Mouse (Mus musculus) embryonic facial prominence, embryonic 10.5 days (tissue): Measurements from ENCODE around the gene Wbp2nl. TPM values are rescaled to one million over a fixed set of nuclear protein-coding genes. Genes with fewer than 3 reads are reported as not detected.

Experiments used
- DNase-seq: peaks from one replicate; pipeline ENCODE4 v3.0.0-alpha.2; 2017; ENCODE audit warnings: low spot score
- H3K27ac ChIP-seq: fragments of 300-500 bp; sonication (generic); replicated peaks from 2 replicates; pipeline ENCODE4 v1.5.1; 2016; ENCODE audit warnings: mild to moderate bottlenecking
- H3K27me3 ChIP-seq: fragments of 300-500 bp; sonication (generic); replicated peaks from 2 replicates; pipeline ENCODE4 v1.6.1; 2016; ENCODE audit warnings: low read depth, mild to moderate bottlenecking; ENCODE audit not compliant: poor library complexity, severe bottlenecking
- H3K36me3 ChIP-seq: fragments of 300-500 bp; sonication (generic); replicated peaks from 2 replicates; pipeline ENCODE4 v1.6.1; 2016; ENCODE audit warnings: mild to moderate bottlenecking, moderate library complexity
- H3K4me1 ChIP-seq: fragments of 300-500 bp; sonication (generic); 2 replicates; pipeline ENCODE4 v1.6.1; 2016
- H3K4me3 ChIP-seq: fragments of 300-500 bp; sonication (generic); 2 replicates; pipeline ENCODE4 v1.5.1; 2016; ENCODE audit warnings: mild to moderate bottlenecking, moderate library complexity
- H3K9me3 ChIP-seq: fragments of 300-500 bp; sonication (generic); 2 replicates; pipeline ENCODE4 v1.6.1; 2016; ENCODE audit warnings: mild to moderate bottlenecking
- WGBS: fragments of 180-500 bp; shearing (Covaris S2); methylation state at CpG from one replicate; pipeline ENCODE4 v1.1.7; 2016; 5-methylcytosine and 5-hydroxymethylcytosine counted together
- polyA plus RNA-seq: library from polyadenylated mRNA; unstranded; fragments of >200 nt; fragmentation: Nextera tagmentation; extraction: Ambion mirVana; gene quantifications from 2 replicates; pipeline ENCODE4 v1.2.1, GENCODE M21; 2016

Gene Wbp2nl
- polyA plus RNA-seq, 1 experiment from 2014 or later: 0.14 TPM

- H3K27me3 ChIP-seq: peaks cover 31% of the 10 kb centered on the region
- no peaks in the 10 kb centered on the region for H3K9me3 ChIP-seq
- peaks cover 45% of the 10 kb centered on the region for H3K4me1 ChIP-seq
- H3K27ac ChIP-seq: peak overlapping the region; percentile 41
- 93% methylated on average over 27 of the region's 27 CpGs for WGBS
- no peak overlapping the region for H3K4me3 ChIP-seq
- H3K36me3 ChIP-seq: peaks cover 13% of the 10 kb centered on the region
- no peak for DNase-seq
These were observed 44.9 kb downstream of the Wbp2nl start for GRCm38 (mm10) chr15:82343368-82344287.

GRCm38 (mm10) chr15:82344971-82345370, 46.2 kb downstream of the Wbp2nl start:
- no peak for DNase-seq
- H3K4me1 ChIP-seq: peaks cover 33% of the 10 kb centered on the region
- peaks cover 27% of the 10 kb centered on the region for H3K36me3 ChIP-seq
- peaks cover 24% of the 10 kb centered on the region for H3K27me3 ChIP-seq
- H3K27ac ChIP-seq: no peak overlapping the region; the same call in 1 of the 2 replicates
- H3K4me3 ChIP-seq: no peak overlapping the region
- 89% methylated on average over 6 of the region's 6 CpGs for WGBS
- no peaks in the 10 kb centered on the region for H3K9me3 ChIP-seq

- Histone ChIP-seq H3K4me3 (peak overlapping the region; percentile 80), H3K27me3 (peaks cover 15% of the 10 kb centered on the region), H3K27ac (peak overlapping the region; percentile 96), H3K36me3 (peaks cover 36% of the 10 kb centered on the region), H3K9me3 (no peaks in the 10 kb centered on the region), H3K4me1 (peaks cover 24% of the 10 kb centered on the region)
- DNase-seq: peak; percentile 97
- WGBS: under 1% methylated on average over 51 of the region's 51 CpGs
These were observed 47.2 kb downstream of the Wbp2nl start for GRCm38 (mm10) chr15:82345820-82346470.

GRCm38 (mm10) chr15:82346580-82347302, 48.0 kb downstream of the Wbp2nl start:
- H3K4me1 ChIP-seq: peaks cover 16% of the 10 kb centered on the region
- 70% methylated on average over 14 of the region's 14 CpGs for WGBS
- H3K36me3 ChIP-seq: peaks cover 44% of the 10 kb centered on the region
- peaks cover 7% of the 10 kb centered on the region for H3K27me3 ChIP-seq
- H3K4me3 ChIP-seq: peak overlapping the region; percentile 80
- no peaks in the 10 kb centered on the region for H3K9me3 ChIP-seq
- DNase-seq: no peak
- H3K27ac ChIP-seq: peak overlapping the region; percentile 96

GRCm38 (mm10) chr15:82347303-82347676, 48.5 kb downstream of the Wbp2nl start:
- H3K4me3 ChIP-seq: peak overlapping the region; percentile 80
- peaks cover 17% of the 10 kb centered on the region for H3K4me1 ChIP-seq
- peaks cover 1% of the 10 kb centered on the region; the same call in 1 of the 2 replicates for H3K27me3 ChIP-seq
- WGBS: 80% methylated on average over 4 of the region's 4 CpGs
- DNase-seq: no peak
- peaks cover 44% of the 10 kb centered on the region for H3K36me3 ChIP-seq
- H3K9me3 ChIP-seq: no peaks in the 10 kb centered on the region
- H3K27ac ChIP-seq: no peak overlapping the region

- Histone ChIP-seq H3K9me3 (no peaks in the 10 kb centered on the region), H3K4me3 (no peak overlapping the region), H3K27ac (no peak overlapping the region), H3K4me1 (peaks cover 21% of the 10 kb centered on the region), H3K36me3 (peaks cover 44% of the 10 kb centered on the region), H3K27me3 (no peaks in the 10 kb centered on the region)
- DNase-seq: no peak
- 93% methylated on average over 12 of the region's 12 CpGs for WGBS
These were observed 49.1 kb downstream of the Wbp2nl start for GRCm38 (mm10) chr15:82347852-82348251.

- Histone ChIP-seq H3K4me1 (peaks cover 27% of the 10 kb centered on the region), H3K9me3 (no peaks in the 10 kb centered on the region), H3K36me3 (peaks cover 44% of the 10 kb centered on the region), H3K27me3 (no peaks in the 10 kb centered on the region), H3K4me3 (no peak overlapping the region), H3K27ac (no peak overlapping the region)
- WGBS: 87% methylated on average over 8 of the region's 8 CpGs
- DNase-seq: no peak
These were observed 49.7 kb downstream of the Wbp2nl start for GRCm38 (mm10) chr15:82348258-82348998.

GRCm38 (mm10) chr15:82348999-82349341, 50.2 kb downstream of the Wbp2nl start:
- Histone ChIP-seq H3K36me3 (peaks cover 44% of the 10 kb centered on the region), H3K4me3 (no peak overlapping the region), H3K4me1 (peaks cover 28% of the 10 kb centered on the region), H3K27me3 (no peaks in the 10 kb centered on the region), H3K9me3 (no peaks in the 10 kb centered on the region), H3K27ac (no peak overlapping the region)
- WGBS: 91% methylated on average over 2 of the region's 2 CpGs
- no peak for DNase-seq

GRCm38 (mm10) chr15:82350349-82350748, 51.6 kb downstream of the Wbp2nl start:
- Histone ChIP-seq H3K9me3 (no peaks in the 10 kb centered on the region), H3K36me3 (peaks cover 44% of the 10 kb centered on the region), H3K4me1 (peaks cover 36% of the 10 kb centered on the region), H3K27me3 (no peaks in the 10 kb centered on the region), H3K4me3 (no peak overlapping the region), H3K27ac (no peak overlapping the region)
- no peak for DNase-seq
- 91% methylated on average over 4 of the region's 4 CpGs for WGBS

GRCm38 (mm10) chr15:82351480-82351879, 52.7 kb downstream of the Wbp2nl start:
- Histone ChIP-seq H3K27ac (no peak overlapping the region), H3K4me3 (no peak overlapping the region), H3K27me3 (no peaks in the 10 kb centered on the region), H3K4me1 (peaks cover 35% of the 10 kb centered on the region), H3K9me3 (no peaks in the 10 kb centered on the region), H3K36me3 (peaks cover 44% of the 10 kb centered on the region)
- no peak for DNase-seq
- 85% methylated on average over 3 of the region's 3 CpGs for WGBS

- Histone ChIP-seq H3K27ac (peak overlapping the region; percentile 91), H3K36me3 (peaks cover 35% of the 10 kb centered on the region), H3K9me3 (no peaks in the 10 kb centered on the region), H3K4me3 (peak overlapping the region; percentile 73), H3K4me1 (peaks cover 24% of the 10 kb centered on the region), H3K27me3 (no peaks in the 10 kb centered on the region)
- WGBS: 37% methylated on average over 14 of the region's 14 CpGs
- no peak for DNase-seq
These were observed 54.5 kb downstream of the Wbp2nl start for GRCm38 (mm10) chr15:82353078-82353744.
